Mouse (Mus musculus) heart, embryonic 16.5 days (tissue): ENCODE data around the gene Rilp. TPM values are rescaled to one million over a fixed set of nuclear protein-coding genes. Genes with fewer than 3 reads are reported as not detected.

Experiments used
- ATAC-seq: fragments of 200-750 bp; cut with Nextera tagmentation; replicated peaks from 2 replicates; pipeline ENCODE4 v1.8.0; 2017; ENCODE audit warnings: moderate number of reproducible peaks; ENCODE audit not compliant: insufficient read depth, low FRiP score; ENCODE audit errors: extremely low read depth
- H3K27ac ChIP-seq: fragments of 300-500 bp; sonication (generic); 2 replicates; pipeline ENCODE4 v1.5.1; 2014; ENCODE audit warnings: mild to moderate bottlenecking, low read length, control low read depth, moderate library complexity
- H3K27me3 ChIP-seq: fragments of 300-500 bp; sonication (generic); 2 replicates; pipeline ENCODE4 v1.6.1; 2014; ENCODE audit warnings: low read length, mixed read lengths; ENCODE audit not compliant: control insufficient read depth, insufficient read depth
- H3K36me3 ChIP-seq: fragments of 300-500 bp; sonication (generic); 2 replicates; pipeline ENCODE4 v1.6.1; 2014; ENCODE audit not compliant: control insufficient read depth, insufficient read depth
- H3K4me1 ChIP-seq: fragments of 300-500 bp; sonication (generic); 2 replicates; pipeline ENCODE4 v1.6.1; 2014; ENCODE audit warnings: low read length, mixed read lengths; ENCODE audit not compliant: control insufficient read depth, insufficient read depth
- H3K4me2 ChIP-seq: fragments of 300-500 bp; sonication (generic); 2 replicates; pipeline ENCODE4 v1.6.1; 2014; ENCODE audit warnings: low read depth, mild to moderate bottlenecking, control low read depth, low read length
- H3K4me3 ChIP-seq: fragments of 300-500 bp; sonication (generic); 2 replicates; pipeline ENCODE4 v1.5.1; 2014; ENCODE audit warnings: mild to moderate bottlenecking, control low read depth, low read length
- H3K9ac ChIP-seq: fragments of 300-500 bp; sonication (generic); 2 replicates; pipeline ENCODE4 v1.6.1; 2014; ENCODE audit warnings: low read length, control low read depth
- H3K9me3 ChIP-seq: fragments of 300-500 bp; sonication (generic); replicated peaks from 2 replicates; pipeline ENCODE4 v1.6.1; 2016; ENCODE audit warnings: low read length; ENCODE audit not compliant: control insufficient read depth
- WGBS: fragments of 180-500 bp; shearing (Covaris S2); extraction: QIAGEN DNeasy Blood & Tissue Kit; methylation state at CpG from one replicate; pipeline ENCODE4 v1.1.7; 2014; 5-methylcytosine and 5-hydroxymethylcytosine counted together
- polyA plus RNA-seq: library from polyadenylated mRNA; unstranded; fragments of >200 nt; fragmentation: Nextera tagmentation; extraction: Ambion mirVana; gene quantifications from 2 replicates; pipeline ENCODE4 v1.2.1, GENCODE M21; 2015

Gene Rilp
- polyA plus RNA-seq, 1 experiment from 2014 or later, result 11.0 TPM

GRCm38 (mm10) chr11:75529771-75530170, 19.9 kb downstream of the Rilp start:
- WGBS, result 41% methylated on average over 4 of the region's 4 CpGs
- Histone ChIP-seq H3K9me3 (no peaks in the 10 kb centered on the region), H3K27me3 (no peaks in the 10 kb centered on the region), H3K27ac (no peak overlapping the region), H3K4me1 (peaks cover 11% of the 10 kb centered on the region), H3K4me2 (no peak overlapping the region), H3K36me3 (no peaks in the 10 kb centered on the region), H3K4me3 (no peak overlapping the region), H3K9ac (no peak overlapping the region)
- no peak for ATAC-seq

GRCm38 (mm10) chr11:75530325-75530724, 20.4 kb downstream of the Rilp start:
- Histone ChIP-seq H3K4me3 (peak overlapping the region; percentile 70), H3K4me2 (peak overlapping the region; percentile 96), H3K4me1 (peaks cover 16% of the 10 kb centered on the region), H3K27me3 (no peaks in the 10 kb centered on the region), H3K9me3 (no peaks in the 10 kb centered on the region), H3K27ac (no peak overlapping the region), H3K36me3 (no peaks in the 10 kb centered on the region), H3K9ac (peak overlapping the region; percentile 76)
- WGBS, result under 1% methylated on average over 10 of the region's 10 CpGs
- peak; percentile 28; the same call in 1 of the 2 replicates for ATAC-seq

GRCm38 (mm10) chr11:75530845-75531373, 21.0 kb downstream of the Rilp start:
- Histone ChIP-seq H3K4me1 (peaks cover 19% of the 10 kb centered on the region), H3K9ac (peak overlapping the region; percentile 76), H3K9me3 (no peaks in the 10 kb centered on the region), H3K4me2 (peak overlapping the region; percentile 96), H3K4me3 (peak overlapping the region; percentile 70), H3K36me3 (no peaks in the 10 kb centered on the region), H3K27me3 (no peaks in the 10 kb centered on the region), H3K27ac (peak overlapping the region; percentile 20; the same call in 1 of the 2 replicates)
- WGBS, result under 1% methylated on average over 31 of the region's 31 CpGs
- ATAC-seq, result no peak

GRCm38 (mm10) chr11:75531469-75532242, 21.8 kb downstream of the Rilp start, which contains the start of gene Slc43a2:
Gene Slc43a2, plus strand, starts transcription at chr11:75531694.
- Histone ChIP-seq H3K27ac (peak within 1 kb of the TSS; percentile 63), H3K4me3 (peak within 1 kb of the TSS; percentile 70), H3K9me3 (no peaks in the 10 kb centered on the region), H3K9ac (peak within 1 kb of the TSS; percentile 77), H3K27me3 (no peaks in the 10 kb centered on the region), H3K4me1 (peaks cover 19% of the 10 kb centered on the region), H3K4me2 (peak within 1 kb of the TSS; percentile 96), H3K36me3 (no peaks in the 10 kb centered on the region)
- WGBS, result under 1% methylated on average over 62 of the region's 62 CpGs
- peak; percentile 86 for ATAC-seq

- no peaks in the 10 kb centered on the region for H3K9me3 ChIP-seq
- H3K4me1 ChIP-seq, result peaks cover 22% of the 10 kb centered on the region
- ATAC-seq, result no peak
- H3K27me3 ChIP-seq, result no peaks in the 10 kb centered on the region
- H3K36me3 ChIP-seq, result no peaks in the 10 kb centered on the region
- H3K4me2 ChIP-seq, result peak overlapping the region; percentile 96
- H3K27ac ChIP-seq, result peak overlapping the region; percentile 57
- peak overlapping the region; percentile 70 for H3K4me3 ChIP-seq
- 14% methylated on average over 38 of the region's 38 CpGs for whole genome bisulfite sequencing
- H3K9ac ChIP-seq, result peak overlapping the region; percentile 77
Measured at GRCm38 (mm10) chr11:75532340-75533277, 22.7 kb downstream of the Rilp start.

- peak overlapping the region; percentile 96 for H3K4me2 ChIP-seq
- H3K4me3 ChIP-seq, result no peak overlapping the region; the same call in 1 of the 2 replicates
- H3K27ac ChIP-seq, result peak overlapping the region; percentile 57
- H3K36me3 ChIP-seq, result no peaks in the 10 kb centered on the region
- no peaks in the 10 kb centered on the region for H3K9me3 ChIP-seq
- no peak overlapping the region for H3K9ac ChIP-seq
- peaks cover 30% of the 10 kb centered on the region for H3K4me1 ChIP-seq
- ATAC-seq, result no peak
- H3K27me3 ChIP-seq, result no peaks in the 10 kb centered on the region
- WGBS, result 72% methylated on average over 6 of the region's 6 CpGs
Measured at GRCm38 (mm10) chr11:75533314-75534015, 23.6 kb downstream of the Rilp start.

- WGBS, result 44% methylated on average over 4 of the region's 4 CpGs
- no peak for ATAC-seq
- peak overlapping the region; percentile 57 for H3K27ac ChIP-seq
Measured at GRCm38 (mm10) chr11:75534286-75535033, 24.6 kb downstream of the Rilp start.

More at GRCm38 (mm10) chr11:75534286-75535033, 24.6 kb downstream of the Rilp start:
- H3K9me3 ChIP-seq, result no peaks in the 10 kb centered on the region
- H3K9ac ChIP-seq, result 0 out of 2 replicates have a peak overlapping the region, but pooled peaks have one; percentile 16
- H3K4me2 ChIP-seq, result 0 out of 2 replicates have a peak overlapping the region, but pooled peaks have one; percentile 20
- peaks cover 37% of the 10 kb centered on the region for H3K4me1 ChIP-seq
- no peak overlapping the region for H3K4me3 ChIP-seq
- no peaks in the 10 kb centered on the region for H3K27me3 ChIP-seq
- H3K36me3 ChIP-seq, result no peaks in the 10 kb centered on the region
